28 mouse cellular contexts compared by ENCODE assay signal in the genomic region with DNA sequence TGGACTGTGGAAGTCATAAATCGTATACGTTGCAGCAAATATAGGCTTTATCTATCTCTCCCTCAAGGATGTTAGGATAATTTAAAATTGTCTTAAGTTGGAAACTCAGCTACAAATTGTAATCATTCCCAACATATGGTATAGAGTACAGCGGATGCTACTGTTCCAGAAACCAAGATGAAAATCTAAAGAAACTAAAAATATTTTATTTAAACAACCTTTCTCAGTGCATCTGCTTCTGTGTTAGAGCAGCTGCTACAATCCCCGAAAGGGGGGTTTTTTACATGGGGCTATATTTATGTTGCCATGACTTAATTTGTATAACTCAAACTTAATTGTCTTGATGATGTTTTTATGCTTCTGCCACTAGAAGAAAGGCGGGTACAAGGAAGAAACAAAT.
A peak's percentile ranks its signal among the peaks of the same experiment; 100 is the strongest.
DNase-seq lines count a peak whose midpoint lies in the region; ATAC-seq and TF ChIP-seq lines count a peak whose summit lies in the region.
"Had no signal": no experiment of that assay in that cellular context is flagged by ENCODE, and none has a peak within 500 bp of the region (broad histone marks: within the 10 kb centered on the region; RNA-seq: fewer than 3 reads in every experiment).

No protein-coding gene starts in this region.

- H3K4me2 ChIP-seq in forebrain, postnatal 0 days (ENCODE audit: low read depth), result no peak overlapping the region
- no peak overlapping the region for H3K4me2 ChIP-seq in forebrain, embryonic 11.5 days (ENCODE audit: low read depth, low read length, severe bottlenecking)
- H3K4me2 ChIP-seq: embryonic facial prominence, embryonic 13.5 days; forebrain, embryonic 13.5 days; heart, embryonic 13.5 days; hindbrain, embryonic 14.5 days had no signal

- intact Hi-C loops in left cerebral cortex, adult 2 months (cut with DNase I), result loop anchor here (5.0 kb wide), 1 partner anchor 140 kb away; no protein-coding TSS in a partner anchor

- H3K27ac ChIP-seq in forebrain, postnatal 0 days (ENCODE audit: low read depth, low read length), result no peak overlapping the region
- no peak overlapping the region for H3K27ac ChIP-seq in forebrain, embryonic 11.5 days (ENCODE audit: low read depth, low read length)
- no peak overlapping the region for H3K27ac ChIP-seq in left cerebral cortex, adult 2 months
- H3K27ac ChIP-seq: embryonic facial prominence, embryonic 10.5 days; embryonic facial prominence, embryonic 13.5 days; forebrain, embryonic 13.5 days; heart, adult 2 months; heart, embryonic 10.5 days; heart, embryonic 13.5 days; hindbrain, embryonic 14.5 days; hindbrain, postnatal 0 days had no signal

- H3K36me3 ChIP-seq in forebrain, postnatal 0 days (ENCODE audit: insufficient read depth), result no peaks in the 10 kb centered on the region
- H3K36me3 ChIP-seq in forebrain, embryonic 11.5 days (ENCODE audit: control insufficient read depth, insufficient read depth, low read length), result no peaks in the 10 kb centered on the region
- H3K36me3 ChIP-seq: embryonic facial prominence, embryonic 10.5 days; embryonic facial prominence, embryonic 13.5 days; heart, embryonic 10.5 days; heart, embryonic 13.5 days had no signal

- H3K4me1 ChIP-seq in forebrain, postnatal 0 days (ENCODE audit: insufficient read depth), result no peaks in the 10 kb centered on the region
- no peaks in the 10 kb centered on the region for H3K4me1 ChIP-seq in forebrain, embryonic 11.5 days (replicated peaks; ENCODE audit: control insufficient read depth, insufficient read depth, low read length)
- H3K4me1 ChIP-seq: embryonic facial prominence, embryonic 10.5 days; embryonic facial prominence, embryonic 13.5 days; forebrain, embryonic 13.5 days; heart, embryonic 10.5 days; heart, embryonic 13.5 days had no signal

- H3K4me3 ChIP-seq in forebrain, postnatal 0 days (ENCODE audit: low read depth, low read length), result no peak overlapping the region
- no peak overlapping the region for H3K4me3 ChIP-seq in forebrain, embryonic 11.5 days (ENCODE audit: low read depth, low read length)
- no peak overlapping the region for H3K4me3 ChIP-seq in left cerebral cortex, adult 2 months
- H3K4me3 ChIP-seq: embryonic facial prominence, embryonic 10.5 days; embryonic facial prominence, embryonic 13.5 days; erythroblast, embryonic 14.5 days; forebrain, embryonic 13.5 days; heart, adult 2 months; heart, embryonic 10.5 days; heart, embryonic 13.5 days had no signal

- no peak for TF ChIP-seq CTCF in forebrain, postnatal 0 days (IDR thresholded peaks at IDR 0.05; ENCODE audit: low read depth)
- no peak for TF ChIP-seq CTCF in left cerebral cortex, adult 2 months (IDR thresholded peaks at IDR 0.05)

- no peaks in the 10 kb centered on the region for H3K9me3 ChIP-seq in forebrain, postnatal 0 days (ENCODE audit: low read length)
- no peaks in the 10 kb centered on the region for H3K9me3 ChIP-seq in forebrain, embryonic 11.5 days (ENCODE audit: control insufficient read depth, low read length)
- H3K9me3 ChIP-seq: embryonic facial prominence, embryonic 10.5 days; embryonic facial prominence, embryonic 13.5 days; forebrain, embryonic 13.5 days; heart, embryonic 10.5 days; heart, embryonic 13.5 days had no signal

- no peaks in the 10 kb centered on the region for H3K27me3 ChIP-seq in forebrain, postnatal 0 days (ENCODE audit: insufficient read depth, low read length)
- H3K27me3 ChIP-seq in forebrain, embryonic 11.5 days (ENCODE audit: control insufficient read depth, insufficient read depth, low read length), result no peaks in the 10 kb centered on the region
- H3K27me3 ChIP-seq: embryonic facial prominence, embryonic 13.5 days; forebrain, embryonic 13.5 days; heart, embryonic 13.5 days had no signal

- WGBS in forebrain, postnatal 0 days, result 80% methylated on average over 5 of the region's 5 CpGs
- WGBS in forebrain, embryonic 11.5 days, result 91% methylated on average over 5 of the region's 5 CpGs

- peak; percentile 5 for DNase-seq in forebrain, postnatal 0 days
- no peak for DNase-seq in forebrain, embryonic 11.5 days (ENCODE audit: low spot score)
- DNase-seq in left cerebral cortex, adult 18-20 months (ENCODE audit: low spot score in 2 of 2), result peak; percentile 2
- DNase-seq in left cerebral cortex, adult 2 months (ENCODE audit: extremely low spot score in 1 of 2, low spot score in 2 of 2), result no peak
- DNase-seq in right cerebral cortex, adult 18-20 months, result peak; percentile 12
- DNase-seq in right cerebral cortex, postnatal 14 days, result no peak
- DNase-seq in T-cell, adult 2 months (ENCODE audit: low spot score), result no peak
- DNase-seq: adrenal gland, postnatal 10 days; adrenal gland, postnatal 36 days; cerebellum, adult 11-12 months; cerebellum, adult 8-10 months; cerebellum, postnatal 10 days; cerebellum, postnatal 36 days; embryo, embryonic 11 days; gastrocnemius, postnatal 10 days; gastrocnemius, postnatal 36 days; heart, adult 2 months; heart, postnatal 14 days; heart, postnatal 4 days had no signal

- H3K9ac ChIP-seq in forebrain, postnatal 0 days, result no peak overlapping the region
- no peak overlapping the region for H3K9ac ChIP-seq in forebrain, embryonic 11.5 days (ENCODE audit: low read length)
- H3K9ac ChIP-seq: embryonic facial prominence, embryonic 13.5 days; forebrain, embryonic 13.5 days; heart, embryonic 13.5 days; hindbrain, embryonic 14.5 days had no signal

- ATAC-seq in forebrain, postnatal 0 days, result peak; percentile 65; the same call in 1 of the 2 replicates
- no peak for ATAC-seq in forebrain, embryonic 11.5 days (replicated peaks; ENCODE audit: low FRiP score)
- ATAC-seq: forebrain, embryonic 13.5 days; forebrain, embryonic 16.5 days; hindbrain, postnatal 0 days had no signal

Comparison
In these comparisons a context has a peak if more than half of its experiments do, and no peak if none do; other contexts are left out.
1. DNase-seq: peak in forebrain, postnatal 0 days (single experiment), left cerebral cortex, adult 18-20 months (2 of 2) and right cerebral cortex, adult 18-20 months (single experiment); none in forebrain, embryonic 11.5 days (single experiment), left cerebral cortex, adult 2 months (0 of 2), right cerebral cortex, postnatal 14 days (single experiment) and T-cell, adult 2 months (single experiment).